Mouse (Mus musculus) lung, adult 2 months (tissue): Measurements from ENCODE around the gene Syap1. TPM values are rescaled to one million over a fixed set of nuclear protein-coding genes. Genes with fewer than 3 reads are reported as not detected.

Source experiments
- DNase-seq: peaks from one replicate; pipeline ENCODE4 v3.0.0; 2022
- H3K4me1 ChIP-seq: fragments of 200-500 bp; 2 replicates; pipeline ENCODE4 v1.6.1; 2011; ENCODE audit warnings: low read length; ENCODE audit not compliant: control insufficient read depth, insufficient read depth
- H3K4me3 ChIP-seq: fragments of 200-500 bp; replicated peaks from 2 replicates; pipeline ENCODE3; 2011; ENCODE audit warnings: low read depth, mild to moderate bottlenecking, control low read depth, low read length; ENCODE audit errors: extremely low read depth
- CTCF ChIP-seq: fragments of 200-500 bp; IDR thresholded peaks from 2 replicates; pipeline ENCODE4 v1.5.1; 2011; ENCODE audit warnings: mild to moderate bottlenecking, low read length, control low read depth; ENCODE audit not compliant: insufficient read depth
- POLR2A ChIP-seq: fragments of 200-500 bp; IDR thresholded peaks from 2 replicates; pipeline ENCODE4 v1.6.1; 2011; ENCODE audit warnings: low read depth, mild to moderate bottlenecking, control low read depth, low read length, borderline replicate concordance; ENCODE audit errors: extremely low read depth
- WGBS: fragments of 180-500 bp; shearing (Covaris S2); methylation state at CpG from one replicate; pipeline ENCODE4 v1.1.7; 2018; 5-methylcytosine and 5-hydroxymethylcytosine counted together
- polyA plus RNA-seq: library from polyadenylated mRNA; depleted of rRNA; stranded (reverse); fragments of >200 nt; gene quantifications from 2 replicates; pipeline ENCODE4 v1.2.3, GENCODE M21; 2012; rRNA removed

Syap1 gene
- polyA plus RNA-seq, 1 experiment = 15.6 TPM

DNA sequence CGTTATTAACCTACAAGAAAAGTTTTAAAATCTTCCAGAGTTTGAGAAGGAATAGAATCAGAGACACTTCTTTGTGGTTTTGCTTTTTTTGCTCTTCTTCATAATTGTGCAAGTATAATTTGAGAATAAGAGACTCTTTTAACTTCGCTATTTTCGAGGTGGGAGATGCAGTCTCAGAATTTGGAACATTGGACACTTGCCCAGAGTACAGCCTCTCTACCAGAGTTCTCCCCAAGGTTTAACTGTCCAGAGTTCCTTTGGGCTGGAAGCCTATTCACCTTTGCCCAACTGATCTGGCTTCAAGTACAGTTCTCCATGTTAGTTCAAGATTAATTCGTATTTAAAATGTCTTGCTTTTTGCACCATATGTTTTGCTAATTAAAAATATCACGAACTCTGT is 58.5 kb downstream of the Syap1 start:
- TF ChIP-seq POLR2A (no peak), CTCF (no peak)
- Histone ChIP-seq H3K4me1 (0 out of 2 replicates have a peak, but pooled peaks cover 2% of the 10 kb centered on the region), H3K4me3 (peak overlapping the region; percentile 44)
- 46% methylated on average over 5 of the region's 5 CpGs for WGBS
- no peak for DNase-seq

- H3K4me1 ChIP-seq = 0 out of 2 replicates have a peak, but pooled peaks cover 2% of the 10 kb centered on the region
- DNase-seq = peak; percentile 85
- 25% methylated on average over 37 of the region's 37 CpGs for WGBS
- H3K4me3 ChIP-seq = peak within 1 kb of the TSS; percentile 78
- peak; percentile 87; the same call in 1 of the 2 replicates for TF ChIP-seq POLR2A
- TF ChIP-seq CTCF = no peak
Measured at GRCm38 (mm10) chrX:162829203-162829708, 59.0 kb downstream of the Syap1 start, which contains the start of gene Txlng. Txlng (minus strand) TSS chrX:162829454.

DNA sequence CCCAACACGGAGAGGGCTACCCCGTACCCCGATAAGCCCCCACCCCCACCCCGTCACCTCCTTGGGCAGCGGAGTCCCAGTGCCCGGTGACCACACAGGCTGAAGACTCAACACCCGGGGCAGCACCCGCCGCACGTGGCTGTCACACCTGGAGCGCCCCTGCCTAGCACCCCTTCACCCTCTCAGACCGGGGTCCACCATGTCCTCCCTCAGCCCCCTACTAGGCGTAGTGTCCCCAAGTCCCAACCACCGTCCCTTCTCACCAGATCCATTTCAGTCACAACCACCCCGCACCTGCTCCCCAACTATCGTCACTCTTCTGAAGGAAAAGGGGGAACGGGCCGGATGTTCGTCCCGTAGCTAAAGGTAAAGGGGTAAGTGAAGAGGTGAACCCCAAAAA is 59.5 kb downstream of the Syap1 start:
- TF ChIP-seq CTCF = no peak
- no peak for TF ChIP-seq POLR2A
- Histone ChIP-seq H3K4me3 (peak overlapping the region; percentile 78), H3K4me1 (0 out of 2 replicates have a peak, but pooled peaks cover 2% of the 10 kb centered on the region)
- WGBS = 24% methylated on average over 20 of the region's 20 CpGs
- no peak for DNase-seq

DNA sequence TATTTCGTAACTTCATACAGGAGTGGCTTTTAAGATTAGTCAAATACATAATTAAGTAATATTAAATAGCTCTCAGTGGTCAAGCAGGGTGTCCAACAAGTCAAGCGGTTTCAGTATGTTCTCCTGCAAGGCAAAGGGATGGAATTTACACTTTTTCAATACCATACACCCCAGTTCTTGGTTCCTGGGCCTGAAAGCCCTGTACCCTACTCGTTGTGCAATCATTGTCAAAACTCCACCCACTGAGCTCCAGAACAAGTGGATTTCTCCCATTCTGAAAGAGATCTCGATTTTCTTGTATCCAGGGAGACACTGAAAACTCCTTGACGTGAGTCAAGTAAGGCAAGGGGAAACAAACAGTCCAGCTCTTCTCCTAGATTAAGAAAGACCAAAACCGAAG is 60.2 kb downstream of the Syap1 start:
- Histone ChIP-seq H3K4me3 (no peak overlapping the region), H3K4me1 (0 out of 2 replicates have a peak, but pooled peaks cover 2% of the 10 kb centered on the region)
- WGBS = 38% methylated on average over 6 of the region's 6 CpGs
- TF ChIP-seq CTCF (no peak), POLR2A (no peak)
- DNase-seq = peak; percentile 19

Other genes starting within 250 kb of the Syap1 start
- gene Reps2, start 244.8 kb downstream of the Syap1 start, polyA plus RNA-seq = 4.7 and 7.7 TPM in 2 replicates
- gene Rbbp7, start 128.0 kb downstream of the Syap1 start, polyA plus RNA-seq = 33.5 and 50.1 TPM in 2 replicates
- 2.7 and 4.9 TPM in 2 replicates for gene Txlng, start 59.0 kb downstream of the Syap1 start, polyA plus RNA-seq
- gene Ctps2, start 12.8 kb upstream of the Syap1 start, polyA plus RNA-seq = 9.0 and 12.2 TPM in 2 replicates
- 27.9 and 38.2 TPM in 2 replicates for gene S100g, start 76.2 kb upstream of the Syap1 start, polyA plus RNA-seq